Mouse (Mus musculus): ENCODE data around the gene Cd3e. TPM values are rescaled to one million over a fixed set of nuclear protein-coding genes. Genes with fewer than 3 reads are reported as not detected.

The Cd3e gene
- polyA plus RNA-seq, 1 experiment from 2014 or later = not detected

GRCm38 (mm10) chr9:44965126-44965832 is 44.1 kb downstream of the Cd3e start, which contains the start of gene Ube4a:
Gene Ube4a, minus strand, starts transcription at chr9:44965600.
- Histone ChIP-seq H3K27me3 (ENCODE audit: low read depth, poor library complexity, severe bottlenecking) (no peaks in the 10 kb centered on the region; the same call in 1 of the 2 replicates), H3K4me3 (peak within 1 kb of the TSS; percentile 90), H3K27ac (replicated peaks) (peak within 1 kb of the TSS; percentile 81), H3K4me1 (peaks cover 18% of the 10 kb centered on the region), H3K36me3 (peaks cover 23% of the 10 kb centered on the region), H3K9me3 (replicated peaks) (no peaks in the 10 kb centered on the region)
- under 1% methylated on average over 39 of the region's 39 CpGs for WGBS
- DNase-seq (ENCODE audit: low spot score) = peak; percentile 100

- 90% methylated on average over 3 of the region's 3 CpGs for WGBS
Measured at GRCm38 (mm10) chr9:44954432-44954831, 55.0 kb downstream of the Cd3e start.

More at GRCm38 (mm10) chr9:44954432-44954831, 55.0 kb downstream of the Cd3e start:
- H3K36me3 ChIP-seq = peaks cover 98% of the 10 kb centered on the region
- H3K9me3 ChIP-seq (replicated peaks) = no peaks in the 10 kb centered on the region
- H3K27me3 ChIP-seq (ENCODE audit: low read depth, poor library complexity, severe bottlenecking) = no peaks in the 10 kb centered on the region
- H3K4me3 ChIP-seq = no peak overlapping the region
- H3K27ac ChIP-seq (replicated peaks) = no peak overlapping the region
- no peaks in the 10 kb centered on the region for H3K4me1 ChIP-seq
- DNase-seq (ENCODE audit: low spot score) = no peak

Other genes starting within 250 kb of the Cd3e start
- 165 and 172 TPM in 2 replicates for gene Arcn1, start 241.8 kb downstream of the Cd3e start, polyA plus RNA-seq (2016; fragmentation: Nextera tagmentation; extraction: Ambion mirVana)
- gene Ift46, start 241.7 kb downstream of the Cd3e start, polyA plus RNA-seq (2016; fragmentation: Nextera tagmentation; extraction: Ambion mirVana) = 130 and 144 TPM in 2 replicates
- 1.8 and 3.2 TPM in 2 replicates for gene Tmem25, start 210.3 kb downstream of the Cd3e start, polyA plus RNA-seq (2016; fragmentation: Nextera tagmentation; extraction: Ambion mirVana)
- gene Ttc36, start 206.6 kb downstream of the Cd3e start, polyA plus RNA-seq (2016; fragmentation: Nextera tagmentation; extraction: Ambion mirVana) = 0.26 TPM in 1 of 2 replicates, not detected in the other
- 11.1 and 12.5 TPM in 2 replicates for gene Kmt2a, start 128.3 kb downstream of the Cd3e start, polyA plus RNA-seq (2016; fragmentation: Nextera tagmentation; extraction: Ambion mirVana)
- 541 and 557 TPM in 2 replicates for gene Atp5l, start 88.9 kb downstream of the Cd3e start, polyA plus RNA-seq (2016; fragmentation: Nextera tagmentation; extraction: Ambion mirVana)
- 24.2 and 26.8 TPM in 2 replicates for gene Ube4a, start 44.0 kb downstream of the Cd3e start, polyA plus RNA-seq (2016; fragmentation: Nextera tagmentation; extraction: Ambion mirVana)
- not detected in 2 replicates for gene Cd3g, start 29.2 kb downstream of the Cd3e start, polyA plus RNA-seq (2016; fragmentation: Nextera tagmentation; extraction: Ambion mirVana)
- gene Cd3d, start 27.8 kb downstream of the Cd3e start, polyA plus RNA-seq (2016; fragmentation: Nextera tagmentation; extraction: Ambion mirVana) = not detected in 2 replicates
- gene Mpzl2, start 30.2 kb upstream of the Cd3e start, polyA plus RNA-seq (2016; fragmentation: Nextera tagmentation; extraction: Ambion mirVana) = 0.87 and 1.0 TPM in 2 replicates
- 2.4 and 3.5 TPM in 2 replicates for gene Mpzl3, start 45.6 kb upstream of the Cd3e start, polyA plus RNA-seq (2016; fragmentation: Nextera tagmentation; extraction: Ambion mirVana)
- 0.10 and 0.14 TPM in 2 replicates for gene Jaml, start 69.6 kb upstream of the Cd3e start, polyA plus RNA-seq (2016; fragmentation: Nextera tagmentation; extraction: Ambion mirVana)
- gene Scn2b, start 108.2 kb upstream of the Cd3e start, polyA plus RNA-seq (2016; fragmentation: Nextera tagmentation; extraction: Ambion mirVana) = 4.2 and 5.6 TPM in 2 replicates
- 0.16 and 0.28 TPM in 2 replicates for gene Scn4b, start 128.8 kb upstream of the Cd3e start, polyA plus RNA-seq (2016; fragmentation: Nextera tagmentation; extraction: Ambion mirVana)
- gene BC049352, start 172.4 kb upstream of the Cd3e start, polyA plus RNA-seq (2016; fragmentation: Nextera tagmentation; extraction: Ambion mirVana) = not detected in 2 replicates
- gene Tmprss4, start 194.5 kb upstream of the Cd3e start, polyA plus RNA-seq (2016; fragmentation: Nextera tagmentation; extraction: Ambion mirVana) = not detected in 2 replicates